Mouse (Mus musculus) erythroblast, embryonic 14.5 days (primary cell): ENCODE measurements around the gene Selenon.

Experiments
- GATA1 ChIP-seq: IDR thresholded peaks from 2 replicates; pipeline ENCODE4 v1.6.1; 2012; ENCODE audit warnings: low read length, inconsistent platforms, mixed read lengths
- TAL1 ChIP-seq: IDR thresholded peaks from 3 replicates; pipeline ENCODE4 v1.6.1; 2012; ENCODE audit warnings: low read length, inconsistent platforms, mixed read lengths

DNA sequence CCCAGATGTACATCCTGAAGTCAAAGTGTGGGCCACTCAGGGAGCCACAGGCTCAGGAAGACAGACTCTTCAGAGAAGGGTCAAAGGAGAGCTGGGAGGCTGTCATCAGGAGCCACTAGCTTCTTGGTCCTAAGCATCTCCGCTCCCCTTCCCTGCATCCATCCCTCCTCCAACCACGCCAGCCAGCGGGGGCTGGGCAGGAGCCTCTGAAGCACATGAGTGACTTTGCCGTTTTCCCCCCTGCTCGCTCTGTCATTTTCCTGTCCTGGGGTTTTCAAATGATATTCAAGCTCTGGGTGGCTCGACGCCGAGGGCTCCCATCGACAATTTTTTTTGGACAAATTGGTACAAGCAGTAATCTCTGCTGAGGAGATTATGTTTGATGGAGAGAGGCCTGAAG is 37.8 kb upstream of the Selenon start:
- TF ChIP-seq TAL1 (no peak), GATA1 (no peak)
